Mouse (Mus musculus) embryo, embryonic 11 days (tissue): ENCODE results near the gene Klhl33.
"Not testable (repeated sequence)": the region's sequence is repeated elsewhere in the genome, so short reads cannot be mapped to it uniquely, and the experiment has no call there.

Source experiments
- DNase-seq: peaks from one replicate; pipeline ENCODE4 v3.0.0-alpha.2; 2015

The Klhl33 gene

DNA sequence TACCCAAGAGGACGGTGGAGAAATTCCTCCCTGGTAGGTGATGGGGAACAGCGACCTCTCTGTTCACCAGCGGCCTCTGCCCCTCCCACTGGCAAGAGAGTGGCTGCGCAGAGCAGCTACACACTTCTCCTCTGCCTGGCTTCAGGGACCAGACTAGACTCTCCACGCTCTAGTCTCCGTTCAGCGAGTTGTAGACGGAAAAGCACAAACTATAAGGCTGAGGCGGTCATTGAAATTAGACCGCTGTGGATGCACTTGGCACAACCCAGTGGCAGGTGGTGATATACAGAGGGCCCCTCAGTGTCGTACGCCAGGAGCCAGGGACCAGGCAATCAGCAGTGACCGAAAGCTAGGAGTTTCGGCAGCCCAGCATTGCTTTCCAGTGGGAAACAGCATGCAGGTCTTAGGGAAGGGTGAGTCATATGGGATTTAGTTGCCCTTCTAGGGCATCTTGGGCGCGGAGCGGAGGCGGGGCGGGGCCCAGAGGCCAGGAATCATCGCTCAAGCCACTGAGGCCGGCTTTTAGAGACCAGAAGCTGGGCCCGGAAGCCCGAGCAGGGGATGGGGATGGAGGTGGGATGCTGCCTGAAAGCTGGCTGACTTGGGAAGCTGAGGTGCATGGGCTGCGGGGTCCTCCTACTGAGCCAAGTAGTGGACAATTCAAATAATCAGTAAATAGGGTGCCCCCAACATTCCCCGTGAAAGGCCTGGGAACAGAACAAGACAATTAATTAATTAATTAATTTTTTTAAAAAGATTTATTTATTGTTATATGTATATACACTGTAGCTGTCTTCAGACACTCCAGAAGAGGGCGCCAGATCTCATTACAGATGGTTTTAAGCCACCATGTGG lies 6.9 kb upstream of the Klhl33 start:
- peak; percentile 80 for DNase-seq

DNA sequence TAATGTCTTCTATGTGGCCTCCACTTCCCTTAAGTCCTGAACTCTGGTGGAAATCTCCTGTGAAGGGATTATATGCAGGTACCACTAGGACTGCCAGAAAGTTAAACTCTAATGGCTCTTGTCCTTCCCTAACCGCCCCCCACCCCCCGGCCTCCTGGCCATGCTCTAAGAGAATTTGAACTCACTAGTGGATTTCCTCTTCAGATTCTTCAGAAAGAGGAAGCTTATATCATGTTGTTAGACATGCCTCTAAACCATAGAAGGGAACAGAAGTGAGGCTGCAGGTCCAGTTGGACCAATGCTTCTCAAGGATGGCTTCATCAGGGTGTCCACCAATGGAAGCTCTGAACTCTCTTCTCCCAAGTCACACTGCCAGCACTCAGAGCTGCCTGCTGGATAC lies 685 bp upstream of the Klhl33 start:
- not testable (repeated sequence) for DNase-seq

DNA sequence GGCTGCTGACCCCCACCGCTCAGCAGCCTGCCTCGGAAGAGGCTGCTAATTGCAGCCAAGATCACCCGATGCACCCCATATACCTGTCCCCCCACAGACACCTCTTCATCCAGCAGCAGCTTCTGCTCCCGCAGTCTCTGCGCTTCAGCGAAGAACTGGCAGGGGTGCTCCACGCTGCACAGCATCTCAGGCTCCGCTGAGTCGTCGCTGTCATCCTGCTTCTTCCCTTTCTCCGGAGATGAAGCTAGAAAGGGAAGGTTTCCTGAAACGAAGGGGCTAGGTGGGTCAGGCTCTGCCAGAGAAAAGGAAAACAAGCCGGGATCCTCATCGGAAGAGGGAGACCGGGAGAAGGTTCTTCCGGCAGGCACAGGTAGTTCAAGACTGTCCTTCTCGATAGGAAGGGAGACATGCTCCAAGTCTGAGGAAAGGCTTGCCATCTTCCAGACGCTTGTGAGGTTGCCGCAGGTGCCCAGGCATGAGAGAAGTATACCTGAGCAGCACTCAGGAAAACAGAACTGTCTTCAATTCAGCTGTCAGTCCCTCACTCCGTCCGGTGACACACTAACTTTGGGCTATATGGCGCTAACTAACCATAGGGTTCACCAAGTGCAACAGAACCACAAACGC lies 447 bp downstream of the Klhl33 start:
- peak; percentile 22 for DNase-seq

DNA sequence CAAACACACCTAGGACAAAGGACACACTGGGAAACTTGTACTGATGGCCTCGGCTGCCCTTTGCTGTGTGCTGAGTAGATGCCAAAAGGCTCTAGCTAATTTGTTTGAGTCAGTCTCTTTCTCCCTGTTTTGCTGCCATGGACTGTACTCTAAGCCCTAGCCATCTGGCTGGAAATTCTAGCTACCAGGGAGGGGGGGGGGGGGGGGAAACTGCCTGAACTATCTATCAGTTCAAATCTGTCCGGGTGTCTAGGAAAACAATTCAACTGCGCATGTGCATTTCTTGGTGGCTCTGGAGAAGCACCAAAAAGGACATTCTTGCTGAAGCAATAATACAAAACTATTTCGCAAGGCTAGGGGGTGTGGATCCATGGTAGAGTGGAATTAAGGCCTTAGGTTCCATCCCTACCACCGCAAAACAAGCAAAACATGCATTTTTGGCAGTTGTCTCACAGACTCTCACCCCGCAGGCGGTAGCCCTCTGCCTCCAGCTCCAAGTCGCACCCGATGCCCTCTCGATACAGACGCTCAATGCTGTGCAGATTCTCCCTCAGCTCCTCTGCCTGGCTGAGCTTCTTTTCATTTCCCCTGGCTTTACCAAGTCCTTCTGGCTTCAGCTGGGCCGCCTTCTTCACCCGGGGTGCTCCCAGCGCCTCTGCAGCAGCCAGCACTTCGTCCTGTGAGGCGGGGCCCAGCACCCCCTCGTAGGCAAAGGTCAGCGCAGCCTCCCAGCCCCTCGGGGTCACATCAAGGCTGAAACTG lies 1.1 kb downstream of the Klhl33 start:
- peak; percentile 30 for DNase-seq

DNA sequence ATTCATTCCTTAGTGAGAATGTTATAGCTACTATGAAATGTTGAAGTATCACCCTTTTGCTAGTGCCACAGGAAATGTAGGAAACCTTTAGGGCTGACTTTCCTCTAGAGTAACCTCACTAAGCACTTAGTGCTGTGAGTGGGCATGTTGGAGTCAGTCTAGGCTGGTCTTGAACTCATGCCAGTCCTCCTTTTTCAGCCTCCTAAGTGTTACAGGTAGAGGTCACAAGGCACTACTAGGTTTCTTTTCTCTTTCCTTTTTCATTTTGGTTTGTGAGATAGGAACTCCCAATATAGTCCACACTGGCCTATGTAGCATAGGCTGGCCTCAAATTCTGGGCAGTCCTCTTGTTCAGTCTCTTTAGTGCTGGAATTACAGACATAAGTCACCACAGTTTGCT lies 1.9 kb downstream of the Klhl33 start:
- DNase-seq, result no peak

DNA sequence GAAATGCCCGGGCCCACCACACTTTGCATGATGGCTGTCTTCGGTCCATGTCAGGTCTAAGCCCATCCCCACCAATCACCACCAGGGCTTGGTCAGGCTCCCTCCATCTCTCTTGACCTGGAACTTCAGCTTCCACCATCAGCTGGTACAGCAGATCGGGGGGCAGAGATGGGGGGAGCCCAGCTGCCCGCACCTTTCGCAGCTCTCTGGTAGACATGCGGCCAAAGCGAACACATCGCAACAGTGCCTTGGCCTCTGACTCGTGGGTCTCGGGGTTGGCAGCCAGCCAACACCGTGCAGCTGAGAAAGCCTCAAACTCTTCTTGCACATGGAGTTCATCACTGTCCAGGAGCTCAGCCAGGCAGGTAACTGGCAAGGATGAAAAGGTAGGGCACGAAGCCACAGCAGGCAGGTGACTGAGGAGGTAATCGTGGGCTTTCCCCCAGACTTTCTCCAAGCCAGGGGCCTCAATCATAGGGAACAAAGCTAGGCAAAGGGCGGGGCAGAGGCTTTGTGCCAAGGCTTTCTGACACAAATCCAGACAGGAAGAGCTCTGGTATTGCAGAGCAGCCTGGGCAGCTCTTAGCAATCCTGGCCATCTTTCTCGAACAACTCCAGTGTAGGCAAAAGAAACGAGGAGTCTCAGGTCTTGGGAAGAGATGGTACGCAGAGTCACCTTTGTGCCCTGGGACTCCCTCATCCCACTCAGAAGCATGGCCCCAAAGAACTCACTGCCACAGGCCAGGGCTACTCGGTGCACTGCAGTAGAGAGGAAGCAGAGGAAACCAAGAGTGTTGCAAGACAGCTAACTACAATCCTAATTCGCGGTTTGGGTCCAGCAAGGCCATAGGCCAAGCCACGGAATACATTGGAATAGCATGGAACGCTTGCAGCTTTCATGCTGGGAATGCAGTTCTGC lies 4.5 kb downstream of the Klhl33 start:
- no peak for DNase-seq

DNA sequence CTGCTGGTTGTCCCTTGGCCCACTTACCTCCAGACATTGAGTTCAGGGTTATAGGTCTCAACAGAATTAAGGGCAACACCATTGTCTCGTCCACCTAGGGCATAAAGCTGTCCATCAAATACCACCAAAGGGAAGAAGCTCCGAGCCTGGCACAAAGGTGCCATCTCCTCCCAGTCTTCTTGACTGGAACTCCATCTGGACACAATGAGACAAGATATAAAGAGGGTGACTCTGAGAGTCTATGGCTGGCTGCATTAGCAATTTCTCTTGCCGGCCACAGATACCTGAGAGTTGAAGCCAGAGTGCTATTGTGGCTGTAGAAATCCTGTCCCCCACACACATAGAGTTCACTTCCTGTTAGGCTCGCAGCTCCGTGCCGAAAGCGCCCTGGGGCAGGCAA lies 5.2 kb downstream of the Klhl33 start:
- DNase-seq, result no peak

DNA sequence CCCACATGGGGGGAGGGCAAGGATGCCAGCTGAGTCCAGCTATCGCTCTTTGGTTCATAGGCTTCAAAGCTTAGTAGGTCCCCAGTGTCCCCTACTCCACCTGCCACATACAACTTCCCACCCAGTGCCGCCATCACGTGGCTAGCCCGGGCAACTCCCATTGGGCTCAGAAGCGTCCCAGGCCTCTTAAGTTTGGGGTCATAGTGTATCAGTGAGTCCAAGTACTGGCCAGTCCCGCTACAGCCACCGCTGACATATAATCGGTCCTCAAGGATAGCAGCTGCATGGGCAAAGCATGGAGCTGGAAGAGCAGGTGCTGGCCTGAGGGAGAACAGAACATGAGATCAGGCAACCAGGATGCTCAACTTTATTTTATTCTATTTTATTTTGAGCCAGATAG lies 5.7 kb downstream of the Klhl33 start:
- no peak for DNase-seq

DNA sequence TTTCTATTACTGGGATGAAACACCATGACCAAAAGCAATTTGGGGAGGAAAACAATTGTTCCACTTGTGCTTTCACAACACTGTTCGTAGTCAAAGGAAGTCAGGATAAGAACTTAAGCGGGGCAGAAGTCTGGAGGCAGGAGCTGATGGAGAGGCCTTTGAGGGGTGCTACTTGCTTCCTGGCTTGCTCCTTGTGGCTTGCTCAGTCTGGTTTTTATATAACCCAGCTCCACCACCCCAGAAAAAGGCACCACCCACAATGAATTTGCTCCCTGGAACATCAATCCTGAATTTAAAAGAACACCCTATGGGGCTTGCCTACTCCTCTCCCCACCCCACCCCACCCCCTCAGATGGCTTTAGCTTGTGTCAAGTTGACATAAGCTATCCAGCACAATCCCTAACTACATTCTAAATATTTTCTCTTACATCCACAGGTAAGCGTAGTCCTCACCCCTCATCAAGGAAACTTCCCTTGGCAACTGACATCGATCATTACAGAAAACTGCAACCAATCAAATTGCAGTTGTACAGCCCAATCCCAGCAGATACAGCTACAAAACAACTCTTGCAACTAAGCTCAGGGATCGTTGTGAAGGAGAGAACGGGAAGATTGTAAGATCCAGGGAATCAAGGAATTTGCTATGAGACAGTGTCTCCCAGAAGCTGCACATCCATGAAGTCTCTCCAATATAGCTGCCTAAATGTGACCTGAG lies 20.9 kb downstream of the Klhl33 start:
- no peak for DNase-seq

DNA sequence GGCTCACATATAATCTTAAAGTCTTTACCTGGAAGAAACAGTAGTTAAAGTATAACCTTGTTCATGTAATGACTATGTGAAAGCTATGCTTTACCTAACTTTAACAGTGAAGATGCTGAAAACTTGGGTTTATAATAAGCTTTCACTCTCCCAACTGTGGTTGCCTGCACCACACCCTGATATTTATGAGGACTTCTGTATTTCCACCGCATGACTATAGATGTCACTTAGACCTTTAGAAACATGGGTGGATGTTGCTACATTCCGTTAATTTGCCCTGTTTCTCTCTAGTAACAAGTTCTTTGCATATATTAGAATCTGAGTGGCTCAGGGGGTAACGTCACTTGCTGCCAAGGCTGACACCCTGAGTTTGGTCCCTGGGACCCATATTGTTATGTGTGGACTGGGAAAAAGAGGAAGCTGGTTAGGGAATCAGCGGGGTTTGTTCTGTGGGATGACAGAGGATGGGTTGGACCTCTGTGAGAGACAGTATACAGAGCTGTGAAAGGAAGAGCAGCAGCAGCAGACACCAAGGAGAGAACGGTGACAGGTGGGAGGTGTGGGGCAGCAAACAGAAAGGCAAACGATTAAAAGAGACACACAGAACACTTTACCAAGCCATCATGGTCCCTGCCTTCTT lies 21.6 kb downstream of the Klhl33 start:
- no peak for DNase-seq

DNA sequence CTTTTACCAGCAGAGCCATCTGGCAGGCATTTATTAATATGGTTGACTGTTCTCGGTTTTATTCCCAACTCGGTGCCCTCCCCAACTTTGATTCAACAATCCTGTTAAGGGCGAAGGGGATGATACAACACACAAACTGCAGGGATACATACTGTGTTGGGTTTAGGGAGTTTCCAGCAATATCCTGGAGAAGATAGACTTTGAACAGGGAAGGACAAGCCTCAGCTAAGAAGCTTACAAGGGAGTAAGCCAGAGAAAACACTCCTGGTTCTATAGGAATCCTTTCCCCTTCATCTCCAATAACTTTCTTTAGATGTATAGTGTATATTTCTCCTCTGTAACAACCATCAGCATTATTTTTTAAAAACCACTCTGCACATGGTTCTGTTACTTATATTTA lies 22.1 kb downstream of the Klhl33 start:
- no peak for DNase-seq

DNA sequence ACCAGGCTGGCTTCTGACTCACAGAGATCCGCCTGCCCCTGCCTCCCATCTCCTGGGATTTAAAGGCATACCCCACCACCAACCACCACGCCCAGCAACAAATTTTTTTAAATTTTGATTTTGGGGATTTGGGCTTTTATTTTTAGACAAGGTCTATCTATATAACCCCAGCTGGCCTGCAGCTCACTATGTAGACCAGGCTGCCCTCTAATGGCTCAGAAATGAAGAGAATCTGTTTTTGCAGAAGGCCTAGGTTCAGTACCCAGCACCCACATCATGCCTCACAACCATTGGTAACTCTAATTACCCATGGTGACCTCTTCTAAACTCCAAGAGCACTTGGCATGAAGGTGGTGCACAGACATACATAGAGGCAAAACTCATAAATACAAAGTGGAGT lies 26.0 kb downstream of the Klhl33 start:
- DNase-seq, result no peak

DNA sequence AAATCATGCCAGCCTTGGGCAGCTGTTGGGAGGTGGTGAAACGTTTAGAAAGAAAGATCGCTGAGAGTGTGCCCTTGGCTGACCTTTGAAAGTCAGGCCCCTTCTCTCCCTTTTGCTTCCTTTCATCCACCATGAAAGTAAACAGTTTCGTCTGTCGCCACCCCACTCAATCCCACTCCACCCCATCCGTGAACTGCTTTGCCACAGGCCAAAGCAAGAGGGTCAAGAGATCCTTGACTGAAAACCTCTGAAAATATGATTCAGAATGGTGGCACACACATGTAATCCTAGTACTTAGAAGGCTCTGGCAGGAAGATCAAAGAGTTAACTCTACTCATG lies 26.5 kb downstream of the Klhl33 start:
- no peak for DNase-seq

DNA sequence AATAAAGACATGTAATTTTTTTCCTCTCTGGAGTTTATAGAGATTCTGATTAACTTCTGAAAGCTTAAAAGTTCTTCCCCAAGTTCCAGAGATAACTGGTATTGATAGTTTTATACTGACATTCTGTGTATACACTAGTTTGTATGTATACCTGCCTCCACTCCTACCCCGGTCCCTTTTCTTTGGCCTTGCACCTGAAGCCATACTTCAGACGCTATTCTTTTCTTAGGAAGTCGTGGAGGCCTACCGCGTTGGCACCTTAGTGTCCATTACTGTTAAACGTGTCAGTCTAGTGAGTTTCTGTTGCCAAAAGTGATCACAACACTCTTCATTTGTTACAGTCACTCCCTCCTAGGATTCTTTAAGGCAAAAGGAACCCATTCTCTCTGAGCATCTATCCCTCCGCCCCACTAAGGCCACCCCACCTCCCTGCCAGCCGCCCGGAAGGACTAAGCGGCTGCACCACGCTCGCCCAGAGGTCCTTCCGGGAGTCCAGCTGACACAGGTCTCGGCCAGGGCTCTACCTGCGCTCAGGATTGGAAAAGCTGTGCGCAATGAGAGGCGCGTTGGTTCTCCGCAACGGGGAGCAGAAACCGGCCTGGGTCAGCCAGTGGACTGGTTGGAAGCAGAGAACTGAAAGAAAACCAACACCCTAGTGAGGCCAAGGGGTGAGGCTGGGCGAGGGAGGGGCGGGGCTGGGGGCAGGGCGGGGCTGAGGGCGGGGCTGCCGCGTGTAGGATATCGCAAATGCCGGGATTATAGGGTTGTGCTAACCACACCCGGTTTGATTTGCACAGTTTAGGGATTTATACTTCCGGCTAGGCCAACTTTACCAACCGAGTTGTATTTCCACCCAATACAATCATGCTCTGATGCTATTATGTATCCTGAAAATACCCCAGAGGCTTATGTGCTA lies 27.2 kb downstream of the Klhl33 start, which contains the start of gene Tep1:
Gene Tep1 (minus strand): TSS at position 672 of the 916 bp plus-strand sequence.
- peak; percentile 80 for DNase-seq

DNA sequence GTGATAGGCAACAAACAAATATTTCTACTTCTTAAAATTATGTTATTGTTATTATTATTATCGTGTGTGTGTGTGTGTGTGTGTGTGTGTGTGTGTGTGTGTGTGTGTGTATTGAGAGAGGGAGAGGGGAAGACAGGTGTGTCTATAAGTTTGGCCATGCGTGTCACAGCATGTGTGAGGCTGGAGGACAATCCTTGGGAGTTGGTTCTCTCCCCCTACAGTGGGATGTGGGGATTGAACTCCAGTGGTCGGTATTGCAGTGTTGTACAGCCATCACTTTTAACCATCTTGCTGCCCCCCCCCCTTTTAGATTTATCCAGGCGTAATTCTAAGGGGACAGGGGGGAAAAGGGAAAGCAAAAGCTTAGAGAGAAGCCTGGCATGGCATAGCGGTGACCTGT lies 28.7 kb downstream of the Klhl33 start:
- DNase-seq, result no peak

DNA sequence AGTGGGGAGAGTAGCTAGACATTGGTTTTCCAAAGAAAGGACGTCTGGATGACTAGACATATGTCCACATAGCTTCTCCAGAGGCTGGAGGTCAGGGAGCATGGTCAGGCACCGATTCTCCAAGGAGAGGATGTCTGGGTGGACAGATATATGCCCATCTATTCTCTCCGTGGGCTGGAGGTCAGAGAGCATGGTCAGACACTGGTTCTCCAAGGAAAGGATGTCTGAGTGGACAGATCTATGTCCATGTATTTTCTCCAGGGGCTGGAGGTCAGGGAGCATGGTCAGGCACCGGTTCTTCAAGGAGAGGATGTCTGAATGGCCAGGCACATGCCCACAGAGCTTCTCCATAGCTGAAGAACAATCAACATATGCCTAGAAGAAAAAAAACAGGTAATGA lies 29.1 kb downstream of the Klhl33 start:
- DNase-seq, result no peak

DNA sequence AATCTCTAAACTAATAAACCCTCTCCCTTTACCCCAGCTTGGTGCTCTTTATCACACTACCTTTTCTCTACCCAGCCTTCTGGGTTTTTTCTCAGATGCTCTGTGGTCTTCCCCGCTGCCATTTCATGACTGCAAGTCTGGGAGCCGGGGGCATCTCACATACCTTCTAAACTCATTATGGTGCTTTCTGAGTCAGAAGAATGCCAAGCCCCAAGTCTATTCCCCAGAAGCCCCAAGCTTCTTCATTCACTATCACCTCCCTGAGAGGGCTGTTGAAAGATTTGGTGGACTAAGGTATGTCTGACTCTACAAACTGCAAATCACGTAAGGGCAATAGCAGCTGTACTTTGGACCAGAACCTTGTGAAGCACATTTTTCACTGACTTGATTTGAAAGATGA lies 30.3 kb downstream of the Klhl33 start:
- DNase-seq, result no peak

DNA sequence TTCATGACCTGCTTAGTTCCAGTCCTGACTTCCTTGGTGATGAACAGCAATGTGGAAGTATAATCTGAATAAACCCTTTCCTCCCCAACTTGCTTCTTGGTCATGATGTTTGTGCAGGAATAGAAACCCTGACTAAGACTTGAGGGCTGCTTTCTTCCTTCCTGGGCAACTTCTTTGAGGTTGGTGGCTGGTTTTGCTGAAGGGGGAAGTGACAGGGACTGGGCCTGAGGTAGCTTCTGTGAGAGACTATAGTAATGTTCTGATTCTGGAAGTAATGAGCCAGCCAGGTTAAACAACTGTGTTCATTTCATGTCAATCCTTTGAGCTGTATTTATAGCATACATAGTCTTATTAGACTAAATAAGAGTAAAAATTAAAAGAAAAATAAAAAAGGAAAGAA lies 32.3 kb downstream of the Klhl33 start:
- not testable (repeated sequence) for DNase-seq

DNA sequence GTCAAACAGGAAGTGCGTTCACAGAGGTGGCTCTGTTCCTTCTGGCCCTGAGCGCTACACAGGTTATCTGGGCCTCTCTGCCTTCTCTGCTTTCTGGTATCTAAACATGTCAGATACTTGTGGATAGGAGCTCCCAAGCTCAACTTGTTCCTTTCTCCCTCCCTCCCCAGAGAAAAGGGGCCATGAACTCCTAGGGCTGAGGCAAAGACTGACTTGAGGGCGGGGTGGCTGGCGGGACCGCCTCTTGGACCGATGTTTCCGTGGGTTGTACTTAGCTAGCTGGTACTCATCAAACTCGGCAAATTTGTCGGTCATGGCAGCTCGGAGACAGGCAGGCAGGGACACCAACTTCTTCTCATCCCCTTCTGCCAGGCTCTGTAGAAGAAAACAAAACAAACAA lies 34.7 kb downstream of the Klhl33 start:
- no peak for DNase-seq

DNA sequence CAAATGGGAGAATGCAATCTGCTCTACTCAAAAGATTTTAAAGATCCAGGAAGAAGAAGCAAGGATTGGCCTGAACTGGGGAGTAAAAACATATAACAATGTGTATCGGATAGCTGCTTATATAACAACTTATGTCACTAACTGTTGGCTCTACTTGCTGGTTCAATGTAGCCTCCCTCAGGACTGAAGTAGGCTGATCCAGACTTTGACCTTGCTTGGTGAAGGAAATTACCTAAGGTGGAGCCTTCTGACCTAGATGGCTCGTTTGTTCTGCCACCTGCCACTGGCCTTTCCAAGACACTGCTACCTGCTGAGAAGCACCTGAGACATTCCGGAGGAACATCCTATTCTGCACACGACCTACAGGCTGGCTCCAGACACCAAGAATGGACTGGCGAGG lies 41.5 kb downstream of the Klhl33 start:
- no peak for DNase-seq
